11 mouse cellular contexts compared by ENCODE assay signal in the genomic region with DNA sequence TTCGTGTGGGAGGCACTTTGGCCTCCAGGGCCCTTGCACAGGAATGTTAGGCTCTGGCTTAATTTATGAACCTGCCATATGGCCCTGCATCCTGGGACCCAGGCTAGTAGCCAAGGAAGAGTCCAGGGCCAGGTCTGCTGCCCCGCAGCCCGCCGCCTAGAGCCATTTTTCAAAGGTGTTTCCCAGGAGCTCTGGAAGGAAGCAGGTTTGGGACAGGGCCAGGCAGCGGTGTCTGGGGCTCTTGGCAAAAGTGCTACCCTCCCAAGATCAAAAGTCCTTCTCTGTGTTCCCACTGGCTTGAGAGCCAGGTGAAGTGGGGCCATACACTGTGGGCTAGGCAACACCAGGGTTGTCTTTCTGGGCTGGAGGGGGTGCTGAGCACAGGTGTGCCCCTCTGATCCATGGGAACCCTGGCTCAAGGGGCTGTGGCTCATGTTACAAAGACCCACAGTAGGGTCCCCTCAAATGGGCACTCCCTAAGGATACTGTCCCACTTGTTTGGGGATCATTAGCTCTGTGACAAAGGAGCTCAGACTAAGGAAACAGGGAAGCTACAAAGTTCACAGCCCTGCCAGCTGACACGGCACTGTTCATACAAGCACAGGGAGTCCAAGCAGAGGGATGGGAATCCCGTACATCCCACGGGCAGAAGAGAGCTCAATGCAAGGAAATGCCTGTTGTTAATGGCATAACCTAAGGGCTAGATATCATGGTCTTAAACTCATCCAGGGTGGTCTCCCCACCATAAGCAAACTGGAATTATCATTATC. TPM values are rescaled to one million over a fixed set of nuclear protein-coding genes. Genes with fewer than 3 reads are reported as not detected.
DNase-seq lines count a peak whose midpoint lies in the region; ATAC-seq lines count a peak whose summit lies in the region.
"Had no signal": no experiment of that assay in that cellular context is flagged by ENCODE, and none has a peak within 500 bp of the region (broad histone marks: within the 10 kb centered on the region; RNA-seq: fewer than 3 reads in every experiment).

No protein-coding gene starts in this region.

- H3K27me3 ChIP-seq in hindbrain, embryonic 10.5 days (ENCODE audit: insufficient read depth, poor library complexity, severe bottlenecking): peaks cover 20% of the 10 kb centered on the region
- H3K27me3 ChIP-seq in hindbrain, embryonic 13.5 days: peaks cover 18% of the 10 kb centered on the region; the same call in 1 of the 2 replicates
- H3K27me3 ChIP-seq: limb, embryonic 13.5 days had no signal

- no peak overlapping the region for H3K9ac ChIP-seq in hindbrain, embryonic 13.5 days
- H3K9ac ChIP-seq: limb, embryonic 13.5 days had no signal

- no peak for DNase-seq in hindbrain, embryonic 10.5 days (ENCODE audit: low spot score)
- peak; percentile 84 for DNase-seq in cerebellum, postnatal 25 days
- DNase-seq in kidney, postnatal 25 days: peak; percentile 76 to 88
- DNase-seq in lung, postnatal 25 days (ENCODE audit: low spot score): peak; percentile 36
- DNase-seq in spleen, postnatal 4 days (ENCODE audit: low spot score in 2 of 2): no peak
- DNase-seq in natural killer cell, adult 2 months (ENCODE audit: low spot score in 2 of 2): no peak
- DNase-seq in thymus, postnatal 0 days (ENCODE audit: low spot score): no peak

- H3K4me1 ChIP-seq in hindbrain, embryonic 10.5 days (replicated peaks): peaks cover 12% of the 10 kb centered on the region
- peaks cover 18% of the 10 kb centered on the region; the same call in 1 of the 2 replicates for H3K4me1 ChIP-seq in hindbrain, embryonic 13.5 days (replicated peaks)

- 78% methylated on average over 8 of the region's 8 CpGs for WGBS in hindbrain, embryonic 10.5 days
- 71% methylated on average over 8 of the region's 8 CpGs for WGBS in hindbrain, embryonic 13.5 days

- ATAC-seq in hindbrain, embryonic 13.5 days (ENCODE audit: low FRiP score): no peak

- H3K27ac ChIP-seq in hindbrain, embryonic 10.5 days: peak overlapping the region; percentile 35; the same call in 1 of the 2 replicates
- no peak overlapping the region for H3K27ac ChIP-seq in hindbrain, embryonic 13.5 days
- H3K27ac ChIP-seq: layer of hippocampus, adult 2 months; limb, embryonic 13.5 days; macrophage had no signal

- no peaks in the 10 kb centered on the region for H3K9me3 ChIP-seq in hindbrain, embryonic 10.5 days
- H3K9me3 ChIP-seq in hindbrain, embryonic 13.5 days: no peaks in the 10 kb centered on the region
- H3K9me3 ChIP-seq: limb, embryonic 13.5 days had no signal

- no peaks in the 10 kb centered on the region for H3K36me3 ChIP-seq in hindbrain, embryonic 10.5 days
- no peaks in the 10 kb centered on the region for H3K36me3 ChIP-seq in hindbrain, embryonic 13.5 days
- H3K36me3 ChIP-seq: limb, embryonic 13.5 days had no signal

- H3K4me3 ChIP-seq in hindbrain, embryonic 10.5 days: no peak overlapping the region
- H3K4me3 ChIP-seq in hindbrain, embryonic 13.5 days: no peak overlapping the region
- H3K4me3 ChIP-seq: layer of hippocampus, adult 2 months; limb, embryonic 13.5 days had no signal

- no peak overlapping the region for H3K4me2 ChIP-seq in hindbrain, embryonic 13.5 days
- H3K4me2 ChIP-seq: limb, embryonic 13.5 days had no signal

RNA-seq across cellular contexts. Expression of a gene that starts 32.0 kb away (rescaled TPM):
- polyA plus RNA-seq in hindbrain, embryonic 10.5 days (2016; fragmentation: Nextera tagmentation; extraction: Ambion mirVana): 0.19 and 0.37 TPM in 2 replicates
- 0.38 TPM in 1 of 2 replicates, not detected in the other for polyA plus RNA-seq in hindbrain, embryonic 13.5 days (2015; fragmentation: Nextera tagmentation; extraction: Ambion mirVana)
- 0.57 TPM in 1 of 2 replicates, not detected in the other for polyA plus RNA-seq in thymus, postnatal 0 days (2015; fragmentation: Nextera tagmentation; extraction: Ambion mirVana)
- polyA plus RNA-seq: macrophage had no signal

RNA-seq across cellular contexts. Expression of a gene that starts 43.9 kb away (rescaled TPM):
- polyA plus RNA-seq in hindbrain, embryonic 10.5 days (2016; fragmentation: Nextera tagmentation; extraction: Ambion mirVana): 5.7 and 5.8 TPM in 2 replicates
- polyA plus RNA-seq in hindbrain, embryonic 13.5 days (2015; fragmentation: Nextera tagmentation; extraction: Ambion mirVana): 3.3 TPM in 2 replicates
- 10.5 and 13.4 TPM in 2 replicates for polyA plus RNA-seq in thymus, postnatal 0 days (2015; fragmentation: Nextera tagmentation; extraction: Ambion mirVana)

Comparison
In these comparisons a context has a peak if more than half of its experiments do, and no peak if none do; other contexts are left out.
1. DNase-seq: peak in cerebellum, postnatal 25 days (2 of 2), kidney, postnatal 25 days (2 of 2) and lung, postnatal 25 days (single experiment); none in hindbrain, embryonic 10.5 days (single experiment), spleen, postnatal 4 days (0 of 2), natural killer cell, adult 2 months (0 of 2) and thymus, postnatal 0 days (single experiment).